Mouse (Mus musculus) midbrain, embryonic 11.5 days (tissue): ENCODE data around the gene Smarca2. TPM values are rescaled to one million over a fixed set of nuclear protein-coding genes. Genes with fewer than 3 reads are reported as not detected.

Source experiments
- ATAC-seq: fragments of 200-750 bp; cut with Nextera tagmentation; 2 replicates; pipeline ENCODE4 v1.8.0; 2017; ENCODE audit warnings: moderate TSS enrichment, moderate library complexity; ENCODE audit not compliant: low FRiP score
- DNase-seq: peaks from one replicate; pipeline ENCODE4 v3.0.0; 2015; ENCODE audit warnings: low spot score; ENCODE audit errors: missing footprints
- H3K27ac ChIP-seq: fragments of 300-500 bp; sonication (generic); 2 replicates; pipeline ENCODE4 v1.5.1; 2014; ENCODE audit warnings: low read depth, low read length
- H3K27me3 ChIP-seq: fragments of 300-500 bp; sonication (generic); 2 replicates; pipeline ENCODE4 v1.6.1; 2014; ENCODE audit warnings: mild to moderate bottlenecking, low read length, moderate library complexity, mixed read lengths; ENCODE audit not compliant: control insufficient read depth, insufficient read depth
- H3K36me3 ChIP-seq: fragments of 300-500 bp; sonication (generic); 2 replicates; pipeline ENCODE4 v1.6.1; 2014; ENCODE audit warnings: mild to moderate bottlenecking, low read length, moderate library complexity, mixed read lengths; ENCODE audit not compliant: control insufficient read depth, insufficient read depth
- H3K4me1 ChIP-seq: fragments of 300-500 bp; sonication (generic); 2 replicates; pipeline ENCODE4 v1.6.1; 2014; ENCODE audit warnings: low read length; ENCODE audit not compliant: control insufficient read depth, insufficient read depth
- H3K4me2 ChIP-seq: fragments of 300-500 bp; sonication (generic); 2 replicates; pipeline ENCODE4 v1.6.1; 2014; ENCODE audit warnings: mild to moderate bottlenecking, moderate library complexity
- H3K4me3 ChIP-seq: fragments of 300-500 bp; sonication (generic); 2 replicates; pipeline ENCODE4 v1.5.1; 2014; ENCODE audit warnings: low read depth, low read length
- H3K9ac ChIP-seq: fragments of 300-500 bp; sonication (generic); 2 replicates; pipeline ENCODE4 v1.6.1; 2014; ENCODE audit warnings: low read length
- H3K9me3 ChIP-seq: fragments of 300-500 bp; sonication (generic); 2 replicates; pipeline ENCODE4 v1.6.1; 2016; ENCODE audit warnings: low read length; ENCODE audit not compliant: control insufficient read depth
- WGBS: fragments of 180-500 bp; shearing (Covaris S2); extraction: QIAGEN DNeasy Blood & Tissue Kit; methylation state at CpG from one replicate; pipeline ENCODE4 v1.1.7; 2014; 5-methylcytosine and 5-hydroxymethylcytosine counted together
- polyA plus RNA-seq: library from polyadenylated mRNA; unstranded; fragments of >200 nt; fragmentation: Nextera tagmentation; extraction: Ambion mirVana; gene quantifications from 2 replicates; pipeline ENCODE4 v1.2.1, GENCODE M21; 2014

Gene Smarca2
- polyA plus RNA-seq, 1 experiment from 2014 or later = 29.2 TPM

GRCm38 (mm10) chr19:26601459-26601858, 3.4 kb upstream of the Smarca2 start:
- 72% methylated on average over 4 of the region's 4 CpGs for WGBS
- no peak for ATAC-seq

GRCm38 (mm10) chr19:26603296-26603860, 1.5 kb upstream of the Smarca2 start:
- no peaks in the 10 kb centered on the region for H3K9me3 ChIP-seq
- H3K27ac ChIP-seq = no peak overlapping the region
- H3K4me1 ChIP-seq = peaks cover 14% of the 10 kb centered on the region
- ATAC-seq (no peak), DNase-seq (no peak)
- H3K27me3 ChIP-seq = peaks cover 20% of the 10 kb centered on the region
- H3K4me3 ChIP-seq = no peak overlapping the region
- H3K36me3 ChIP-seq = no peaks in the 10 kb centered on the region
- no peak overlapping the region for H3K4me2 ChIP-seq
- H3K9ac ChIP-seq = no peak overlapping the region
- 42% methylated on average over 2 of the region's 2 CpGs for WGBS

More at GRCm38 (mm10) chr19:26601459-26601858, 3.4 kb upstream of the Smarca2 start:
- no peak for DNase-seq
- Histone ChIP-seq H3K36me3 (no peaks in the 10 kb centered on the region), H3K27me3 (peaks cover 8% of the 10 kb centered on the region; the same call in 1 of the 2 replicates), H3K4me3 (no peak overlapping the region), H3K4me2 (no peak overlapping the region), H3K27ac (no peak overlapping the region), H3K9ac (no peak overlapping the region), H3K4me1 (peaks cover 3% of the 10 kb centered on the region; the same call in 1 of the 2 replicates), H3K9me3 (no peaks in the 10 kb centered on the region)

DNA sequence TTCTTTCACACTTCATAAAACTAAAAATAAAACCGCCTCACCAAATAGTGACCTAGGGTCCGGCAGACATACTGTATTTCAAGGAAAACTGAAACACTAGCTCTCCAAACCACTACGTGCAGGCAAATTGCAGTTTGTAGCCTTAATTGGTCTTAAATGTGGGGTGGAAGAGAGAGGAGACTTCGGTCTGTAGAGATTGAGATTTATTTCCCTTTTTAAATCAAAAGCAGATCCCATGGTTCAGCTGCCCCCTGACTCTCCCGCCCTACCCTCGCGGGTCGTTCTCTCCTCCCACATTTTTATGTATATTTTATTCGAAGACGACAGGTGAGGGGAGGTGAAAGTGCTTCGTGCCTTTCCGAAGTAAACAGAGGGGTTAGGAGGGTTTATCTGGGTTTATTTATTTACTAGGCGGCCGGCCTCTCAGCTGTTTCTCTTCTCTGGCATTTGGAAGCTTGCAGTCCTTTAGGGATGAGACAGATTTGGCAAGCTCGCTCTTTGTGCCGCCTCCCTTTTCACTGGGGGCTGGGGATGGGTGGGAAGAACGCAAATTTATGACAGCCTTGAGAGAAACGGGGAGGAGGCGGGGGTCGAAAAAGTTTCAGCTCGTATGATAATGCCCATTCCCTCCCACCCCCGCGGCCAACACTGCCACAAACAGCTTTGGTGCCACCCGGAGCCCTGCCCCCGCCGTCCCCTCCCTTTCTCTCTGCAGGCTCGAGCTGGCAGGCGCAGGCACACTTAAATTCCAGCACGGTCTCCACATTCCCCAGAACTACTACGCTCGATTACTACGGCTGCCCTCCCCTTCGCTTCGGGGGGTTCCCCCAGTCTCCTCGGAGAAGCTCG, 720 bp upstream of the Smarca2 start:
- DNase-seq (peak; percentile 93), ATAC-seq (peak; percentile 65)
- Histone ChIP-seq H3K9ac (peak overlapping the region; percentile 68), H3K4me1 (peaks cover 18% of the 10 kb centered on the region), H3K27ac (no peak overlapping the region), H3K4me2 (peak overlapping the region; percentile 100), H3K27me3 (peaks cover 20% of the 10 kb centered on the region), H3K36me3 (no peaks in the 10 kb centered on the region), H3K4me3 (peak overlapping the region; percentile 65), H3K9me3 (no peaks in the 10 kb centered on the region)
- 3% methylated on average over 36 of the region's 36 CpGs for WGBS

- Histone ChIP-seq H3K27ac (no peak overlapping the region), H3K4me3 (peak overlapping the region; percentile 65), H3K4me1 (peaks cover 18% of the 10 kb centered on the region), H3K4me2 (peak overlapping the region; percentile 100), H3K36me3 (no peaks in the 10 kb centered on the region), H3K27me3 (peaks cover 24% of the 10 kb centered on the region), H3K9ac (peak overlapping the region; percentile 54), H3K9me3 (no peaks in the 10 kb centered on the region)
- WGBS = under 1% methylated on average over 41 of the region's 44 CpGs
- DNase-seq (no peak), ATAC-seq (peak; percentile 10)
These were observed 829 bp downstream of the Smarca2 start for GRCm38 (mm10) chr19:26605438-26606320.

GRCm38 (mm10) chr19:26606321-26607155, 1.7 kb downstream of the Smarca2 start:
- peaks cover 18% of the 10 kb centered on the region for H3K4me1 ChIP-seq
- WGBS = under 1% methylated on average over 61 of the region's 63 CpGs

DNA sequence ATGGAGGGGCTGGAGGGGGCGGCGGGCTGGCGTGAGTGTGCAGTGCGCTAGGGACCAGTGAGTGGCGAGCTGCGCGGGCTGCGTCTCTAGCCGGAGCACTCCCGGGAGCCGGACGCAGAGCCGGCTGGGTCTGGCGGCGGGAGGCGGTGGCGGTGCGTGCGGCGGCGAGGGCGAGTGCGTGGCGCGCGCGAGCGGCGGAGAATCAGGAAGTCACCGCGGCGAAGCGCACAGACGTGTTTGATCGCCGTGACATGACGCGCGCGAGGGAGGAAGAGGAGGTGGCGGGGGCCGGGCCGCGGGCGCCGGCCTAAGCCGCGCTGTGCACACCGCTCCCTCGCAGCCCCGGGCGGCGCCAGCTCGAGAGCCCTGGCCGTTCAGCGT, 2.3 kb downstream of the Smarca2 start:
- Histone ChIP-seq H3K4me2 (peak overlapping the region; percentile 100), H3K27ac (no peak overlapping the region), H3K4me1 (peaks cover 18% of the 10 kb centered on the region), H3K36me3 (no peaks in the 10 kb centered on the region), H3K9me3 (no peaks in the 10 kb centered on the region), H3K9ac (peak overlapping the region; percentile 60), H3K4me3 (peak overlapping the region; percentile 65), H3K27me3 (peaks cover 24% of the 10 kb centered on the region)
- peak; percentile 96 for DNase-seq
- ATAC-seq = peak; percentile 30
- WGBS = under 1% methylated on average over 43 of the region's 56 CpGs

More at GRCm38 (mm10) chr19:26606321-26607155, 1.7 kb downstream of the Smarca2 start:
- Histone ChIP-seq H3K9ac (peak overlapping the region; percentile 60), H3K27me3 (peaks cover 24% of the 10 kb centered on the region), H3K27ac (no peak overlapping the region), H3K9me3 (no peaks in the 10 kb centered on the region), H3K4me2 (peak overlapping the region; percentile 100), H3K36me3 (no peaks in the 10 kb centered on the region), H3K4me3 (peak overlapping the region; percentile 65)
- ATAC-seq = peak; percentile 55
- DNase-seq = peak; percentile 96

DNA sequence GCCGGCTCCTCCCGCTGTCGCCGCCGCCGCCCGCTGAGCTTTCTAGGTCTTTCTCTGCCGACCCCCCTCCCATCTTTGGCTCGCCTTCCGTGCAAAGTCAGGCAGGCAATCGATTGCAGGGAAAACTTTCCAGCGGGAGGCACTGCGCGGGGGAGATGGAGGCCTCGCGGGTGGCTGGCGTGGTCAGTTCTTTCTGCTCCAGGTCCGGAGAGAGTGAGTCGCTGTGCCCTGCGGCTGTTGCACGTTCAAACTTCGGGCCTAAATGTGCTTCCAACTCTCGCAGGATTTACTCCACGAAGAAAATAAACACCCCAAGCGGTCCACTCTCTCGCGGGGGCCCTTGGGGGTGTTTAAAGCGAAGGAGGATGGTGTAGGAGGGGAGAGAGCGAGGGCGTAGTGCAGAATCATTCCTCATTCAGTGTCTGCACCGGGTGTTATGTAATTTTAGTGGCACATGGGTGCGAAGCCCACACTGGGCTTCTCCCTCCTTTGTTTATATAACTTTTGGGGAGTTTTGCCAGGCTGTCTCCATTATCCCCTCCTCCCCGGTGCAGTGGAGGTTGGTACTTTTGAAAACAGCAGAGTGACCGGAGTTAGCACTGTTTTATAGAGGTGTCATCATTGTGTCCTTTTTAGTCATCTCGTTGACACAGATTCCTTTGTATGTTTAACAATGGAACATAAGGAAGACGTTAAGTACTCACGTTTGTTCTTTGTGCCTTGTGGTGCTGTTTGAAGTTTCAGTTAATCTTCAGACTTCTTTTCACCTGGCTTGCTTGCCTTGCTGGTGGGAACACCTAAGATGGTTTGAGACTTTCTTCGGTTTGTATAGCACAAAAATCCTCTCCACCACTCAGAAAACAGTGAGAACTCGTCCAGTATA, 2.9 kb downstream of the Smarca2 start:
- DNase-seq (peak; percentile 93), ATAC-seq (no peak)
- Histone ChIP-seq H3K9ac (peak overlapping the region; percentile 60), H3K9me3 (no peaks in the 10 kb centered on the region), H3K4me1 (peaks cover 18% of the 10 kb centered on the region), H3K27ac (no peak overlapping the region), H3K36me3 (no peaks in the 10 kb centered on the region), H3K4me3 (peak overlapping the region; percentile 65), H3K4me2 (peak overlapping the region; percentile 100), H3K27me3 (peaks cover 24% of the 10 kb centered on the region)
- WGBS = under 1% methylated on average over 39 of the region's 39 CpGs
